Mouse (Mus musculus): ENCODE data around the gene Mcm7. TPM values are rescaled to one million over a fixed set of nuclear protein-coding genes. Genes with fewer than 3 reads are reported as not detected.

The Mcm7 gene
- polyA plus RNA-seq (2012; ENCODE audit: low replicate concordance) = 8.8 and 61.5 TPM in 2 replicates

DNA sequence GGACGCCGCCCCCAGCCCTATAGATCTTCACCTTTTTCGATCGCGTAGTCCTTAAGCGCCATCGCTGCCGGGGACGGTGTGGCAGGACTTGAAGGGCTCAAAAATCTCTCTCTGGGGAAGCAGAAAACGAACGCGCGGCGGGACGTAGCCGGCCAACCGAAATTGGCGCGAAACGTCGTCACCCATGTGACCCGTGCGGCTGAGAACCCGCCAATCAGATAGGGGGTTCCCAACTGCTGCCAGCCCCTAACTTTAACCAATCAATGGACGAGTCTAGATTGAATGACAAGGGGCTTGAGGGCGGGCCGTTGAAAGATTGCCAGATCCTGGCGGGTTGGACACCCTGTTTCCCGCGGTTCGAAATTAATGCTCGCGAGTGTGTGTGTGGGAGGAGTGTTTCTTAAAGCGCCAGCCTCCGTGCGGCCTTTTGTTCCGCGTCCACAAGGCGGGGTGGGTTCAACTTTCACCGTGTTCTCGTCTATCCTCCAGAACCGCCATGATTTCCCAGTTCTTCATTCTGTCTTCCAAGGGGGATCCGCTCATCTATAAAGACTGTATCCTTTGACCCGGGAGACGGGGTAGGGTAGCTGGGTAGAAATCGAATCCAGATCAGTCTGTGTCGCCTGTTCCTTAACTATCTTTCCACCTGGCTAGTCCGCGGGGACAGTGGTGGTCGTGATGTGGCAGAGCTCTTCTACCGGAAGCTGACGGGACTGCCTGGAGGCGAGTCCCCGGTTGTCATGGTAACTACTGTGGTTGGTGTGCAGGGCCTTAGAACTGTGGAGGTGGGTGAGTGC lies at the start of gene Mcm7, which contains the start of gene Ap4m1:
Gene Mcm7, minus strand, starts transcription at position 728 of the 797 bp plus-strand sequence.
Gene Ap4m1, plus strand, starts transcription at position 308 of the 797 bp plus-strand sequence.

DNA sequence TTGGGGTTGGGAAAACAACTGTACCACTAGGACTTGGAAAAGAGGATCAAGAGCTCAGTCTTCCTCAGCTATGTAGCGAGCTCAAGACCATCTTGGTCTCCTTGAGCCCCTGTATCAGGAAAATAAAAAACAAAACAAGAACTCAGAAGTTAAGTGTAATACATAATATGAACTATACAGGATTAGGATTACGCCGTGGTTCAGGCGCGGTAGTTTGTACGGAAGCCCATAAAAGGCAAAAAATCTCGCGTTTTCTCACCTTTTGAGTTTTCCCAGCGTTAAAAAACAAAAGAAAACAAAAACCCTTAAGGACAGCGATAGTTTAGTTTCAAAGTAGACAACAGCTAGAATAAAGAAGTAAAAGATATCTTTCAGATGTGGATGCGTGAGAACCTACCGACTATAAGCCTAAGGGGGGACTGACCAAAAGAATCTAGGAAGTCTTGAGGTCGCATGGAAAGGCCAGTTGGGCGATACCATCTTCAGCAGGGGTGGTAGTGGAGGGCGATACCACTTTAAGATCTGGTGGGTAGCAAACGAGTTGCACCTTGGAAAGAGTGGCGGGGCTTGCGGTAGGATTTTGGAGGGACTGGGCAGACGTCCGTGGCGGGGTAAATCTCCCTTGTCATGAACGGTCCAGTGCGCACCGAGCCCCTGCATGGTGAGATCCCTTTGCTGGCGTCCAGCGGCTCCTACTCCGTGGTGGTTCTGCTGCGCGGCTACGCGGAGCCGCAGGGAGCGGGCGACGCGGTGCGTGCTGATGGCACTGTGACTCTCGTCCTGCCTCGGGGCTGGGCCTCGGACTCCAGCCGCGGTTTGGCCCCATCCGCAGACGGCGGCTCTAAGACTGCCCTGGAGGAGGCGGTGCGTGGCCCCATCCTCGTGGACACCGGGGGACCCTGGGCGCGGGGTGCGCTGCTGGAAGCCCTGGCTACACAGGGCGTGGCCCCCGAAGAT lies 21.8 kb upstream of the Mcm7 start, which contains the start of gene Mblac1:
Gene Mblac1, plus strand, starts transcription at position 544 of the 957 bp plus-strand sequence.

DNA sequence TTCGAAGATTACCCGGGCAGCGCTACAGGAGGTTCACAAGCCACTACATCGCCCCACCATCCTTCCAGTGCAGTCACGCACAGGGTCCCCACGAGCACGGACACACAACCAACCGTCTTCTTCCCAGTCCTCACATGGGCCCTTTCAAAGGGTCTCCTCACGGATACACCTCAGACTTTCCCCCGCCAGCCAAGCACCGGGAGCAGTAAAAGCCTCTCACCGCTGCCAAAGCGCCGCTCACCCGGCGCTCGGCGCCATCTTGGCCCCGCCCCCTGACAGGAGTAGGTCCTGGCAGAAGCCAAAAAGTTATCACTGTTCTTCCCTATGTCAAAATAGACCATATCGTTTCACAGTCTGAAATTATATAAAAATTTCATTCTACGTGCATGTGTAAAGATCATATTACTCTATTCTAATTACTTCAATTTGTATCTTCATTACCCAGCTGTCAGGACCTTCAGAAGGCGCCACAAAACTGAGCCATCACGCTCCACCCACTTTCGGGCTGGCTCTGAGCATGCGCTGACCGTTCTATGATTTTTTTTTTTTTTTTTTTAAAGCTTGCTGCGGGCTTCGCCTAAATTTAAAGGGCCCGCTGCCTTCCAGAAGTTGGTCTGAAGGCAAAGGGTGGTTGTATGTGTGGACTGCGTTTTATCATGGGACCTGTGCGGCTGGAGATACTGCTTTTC lies 14.9 kb upstream of the Mcm7 start, which contains the start of the genes Taf6 and Cnpy4:
Gene Taf6, minus strand, starts transcription at position 502 of the 689 bp plus-strand sequence.
Gene Cnpy4, plus strand, starts transcription at position 536 of the 689 bp plus-strand sequence.

DNA sequence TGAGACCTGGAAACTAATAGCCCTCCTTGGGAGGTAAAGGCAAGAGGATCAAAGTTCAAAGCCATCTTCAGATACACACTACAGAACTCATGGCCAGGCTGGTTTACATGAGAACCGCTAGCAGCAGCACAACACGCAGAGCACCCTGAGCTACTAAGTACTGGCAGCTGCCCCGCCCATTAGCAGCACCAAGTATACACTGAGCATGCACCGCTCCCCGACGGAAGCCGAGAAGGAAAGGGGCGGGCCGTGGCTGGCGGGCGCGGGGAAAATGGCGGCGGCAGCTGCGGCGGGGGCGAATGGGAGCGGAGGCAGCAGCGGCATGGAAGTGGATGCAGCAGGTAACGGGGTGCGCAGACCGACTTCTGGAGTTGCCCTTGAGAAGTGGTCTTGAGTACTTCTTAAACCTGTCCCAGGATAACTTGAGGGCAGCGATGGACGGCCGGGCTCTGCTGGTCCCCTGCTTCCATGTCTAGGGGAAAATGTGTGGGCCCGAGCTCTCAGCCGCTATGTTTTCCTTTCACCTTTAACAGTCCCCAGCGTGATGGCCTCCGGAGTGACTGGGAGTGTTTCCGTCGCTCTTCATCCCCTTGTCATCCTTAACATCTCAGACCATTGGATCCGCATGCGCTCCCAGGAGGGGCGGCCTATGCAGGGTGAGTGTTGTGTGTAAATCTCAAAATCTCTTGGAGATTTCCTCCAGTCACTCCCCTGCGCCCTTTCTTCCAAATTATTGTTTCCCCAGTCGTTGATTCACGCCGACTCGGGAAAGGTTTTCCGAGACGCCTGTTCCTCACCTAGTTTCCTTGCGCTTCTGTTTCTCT lies 11.2 kb downstream of the Mcm7 start, which contains the start of gene Cops6:
Gene Cops6, plus strand, starts transcription at position 230 of the 824 bp plus-strand sequence.

DNA sequence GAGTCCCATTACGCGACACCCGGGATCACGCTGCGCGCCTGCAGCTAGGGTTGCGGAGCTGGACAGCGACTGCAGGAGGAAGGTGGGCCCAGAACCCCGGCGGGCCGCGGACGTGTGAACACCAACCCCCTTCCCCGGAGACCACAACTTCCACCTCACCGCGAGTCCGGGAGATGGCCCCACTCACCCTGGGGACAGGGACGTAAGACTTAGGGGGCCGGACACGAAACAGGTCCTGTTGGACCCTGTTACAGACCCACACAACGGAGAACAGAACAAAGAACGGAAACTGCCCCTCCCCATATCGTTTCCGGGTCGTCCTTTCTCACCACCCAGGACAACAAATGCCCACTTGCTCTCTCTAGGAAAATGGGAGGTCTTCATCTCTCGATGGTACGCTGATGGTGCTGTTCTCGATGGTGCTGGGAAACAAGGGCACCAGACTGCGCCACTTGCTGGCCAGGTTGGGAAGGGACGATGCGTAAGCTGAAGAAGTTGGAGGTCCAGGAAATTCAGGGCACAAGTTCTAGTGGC lies 16.7 kb downstream of the Mcm7 start, which contains the start of gene Zfp113:
Gene Zfp113, minus strand, starts transcription at position 302 of the 534 bp plus-strand sequence.

DNA sequence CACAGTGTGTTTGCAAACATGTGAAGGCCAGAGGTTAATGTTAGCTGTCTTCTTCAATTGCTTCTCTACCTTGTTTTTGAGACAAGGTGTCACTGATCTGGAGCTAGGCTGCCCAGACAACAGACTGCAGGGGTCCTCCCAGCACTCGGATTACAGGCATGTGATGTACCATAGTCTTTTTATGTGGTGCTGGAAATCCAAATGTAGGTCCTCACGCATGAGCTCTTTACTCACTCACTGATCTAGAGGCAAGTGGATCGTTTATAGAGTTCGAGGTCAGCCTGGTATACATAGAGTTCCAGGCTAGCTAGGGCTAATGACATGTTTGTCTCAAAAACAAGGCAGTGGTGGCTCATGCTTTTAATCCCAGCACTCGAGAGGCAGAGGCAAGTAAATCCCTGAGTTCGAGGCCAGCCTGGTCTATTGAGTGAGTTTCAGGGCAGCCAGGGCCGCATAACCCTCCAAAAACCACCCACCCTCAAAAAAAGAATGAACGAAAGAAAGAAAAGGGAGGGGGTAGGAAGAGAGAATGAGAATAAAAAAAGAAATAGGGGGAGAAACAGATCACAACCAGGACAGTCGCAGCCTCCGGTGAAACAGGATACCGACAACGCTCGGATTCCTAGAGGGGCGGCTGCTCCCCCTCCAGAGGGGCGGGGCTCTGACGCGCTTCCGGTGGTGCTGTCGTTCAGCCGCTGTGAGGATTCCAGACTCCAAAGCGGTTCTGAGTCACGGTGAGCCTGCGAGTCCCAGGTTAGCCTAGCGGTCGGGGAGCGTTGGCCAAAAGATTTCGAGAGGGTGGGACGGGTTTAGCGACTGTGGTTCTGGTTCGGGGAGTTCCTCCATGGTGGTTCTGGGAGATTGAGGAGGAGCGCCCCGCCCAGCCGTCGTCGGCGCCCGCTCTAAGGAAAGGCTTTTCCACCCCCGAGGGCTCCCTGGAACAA lies 55.7 kb downstream of the Mcm7 start, which contains the start of gene Zscan21:
Gene Zscan21, plus strand, starts transcription at position 649 of the 944 bp plus-strand sequence.

Other genes with a start within 250 kb of the Mcm7 start
- gene Gjc3, start 209.3 kb downstream of the Mcm7 start, polyA plus RNA-seq (2012; ENCODE audit: low replicate concordance) = not detected in 2 replicates
- gene Azgp1, start 190.9 kb downstream of the Mcm7 start, polyA plus RNA-seq (2012; ENCODE audit: low replicate concordance) = not detected in 2 replicates
- gene Smok3a, start 151.2 kb downstream of the Mcm7 start, polyA plus RNA-seq (2012; ENCODE audit: low replicate concordance) = not detected in 2 replicates
- gene Smok3b, start 151.0 kb downstream of the Mcm7 start, polyA plus RNA-seq (2012; ENCODE audit: low replicate concordance) = 0.16 TPM in 1 of 2 replicates, not detected in the other
- gene Smok3c, start 119.2 kb downstream of the Mcm7 start, polyA plus RNA-seq (2012; ENCODE audit: low replicate concordance) = not detected in 2 replicates
- 0.27 and 1.0 TPM in 2 replicates for gene Zkscan1, start 87.3 kb downstream of the Mcm7 start, polyA plus RNA-seq (2012; ENCODE audit: low replicate concordance)
- gene Zscan21, start 55.5 kb downstream of the Mcm7 start, polyA plus RNA-seq (2012; ENCODE audit: low replicate concordance) = 0.10 and 2.4 TPM in 2 replicates
- 0.14 and 0.35 TPM in 2 replicates for gene Zfp113, start 16.7 kb downstream of the Mcm7 start, polyA plus RNA-seq (2012; ENCODE audit: low replicate concordance)
- gene Cops6, start 11.4 kb downstream of the Mcm7 start, polyA plus RNA-seq (2012; ENCODE audit: low replicate concordance) = 53.6 and 54.5 TPM in 2 replicates
- 6.8 and 39.7 TPM in 2 replicates for gene Ap4m1, start 420 bp downstream of the Mcm7 start, polyA plus RNA-seq (2012; ENCODE audit: low replicate concordance)
- 17.3 and 54.2 TPM in 2 replicates for gene Taf6, start 15.0 kb upstream of the Mcm7 start, polyA plus RNA-seq (2012; ENCODE audit: low replicate concordance)
- gene Cnpy4, start 15.1 kb upstream of the Mcm7 start, polyA plus RNA-seq (2012; ENCODE audit: low replicate concordance) = 0.21 and 0.73 TPM in 2 replicates
- 4.0 and 4.9 TPM in 2 replicates for gene Mblac1, start 21.9 kb upstream of the Mcm7 start, polyA plus RNA-seq (2012; ENCODE audit: low replicate concordance)
- 1.9 and 2.3 TPM in 2 replicates for gene Nxpe5, start 53.5 kb upstream of the Mcm7 start, polyA plus RNA-seq (2012; ENCODE audit: low replicate concordance)
- 29.2 and 39.5 TPM in 2 replicates for gene Lamtor4, start 83.1 kb upstream of the Mcm7 start, polyA plus RNA-seq (2012; ENCODE audit: low replicate concordance)
- 293 and 299 TPM in 2 replicates for gene BC037034, start 91.6 kb upstream of the Mcm7 start, polyA plus RNA-seq (2012; ENCODE audit: low replicate concordance)
- not detected in 2 replicates for gene Gal3st4, start 100.4 kb upstream of the Mcm7 start, polyA plus RNA-seq (2012; ENCODE audit: low replicate concordance)
- gene Gm43720, start 107.5 kb upstream of the Mcm7 start, polyA plus RNA-seq (2012; ENCODE audit: low replicate concordance) = not detected in 2 replicates
- 0.63 and 1.2 TPM in 2 replicates for gene Gpc2, start 107.6 kb upstream of the Mcm7 start, polyA plus RNA-seq (2012; ENCODE audit: low replicate concordance)
- 0.50 and 5.3 TPM in 2 replicates for gene Stag3, start 107.8 kb upstream of the Mcm7 start, polyA plus RNA-seq (2012; ENCODE audit: low replicate concordance)
- gene Pvrig, start 169.5 kb upstream of the Mcm7 start, polyA plus RNA-seq (2012; ENCODE audit: low replicate concordance) = 0.22 and 0.50 TPM in 2 replicates